Mouse (Mus musculus) heart, embryonic 12.5 days (tissue): ENCODE measurements at regions not wholly inside any gene's neighbourhood (a gene's known extent, or its start where the extent isn't known, plus 50 kb on each side); places are given as distances from the start of the nearest gene placed in this dataset.

Experiments
- ATAC-seq: fragments of 200-750 bp; cut with Nextera tagmentation; 2 replicates; pipeline ENCODE4 v1.8.0; 2017; ENCODE audit warnings: moderate TSS enrichment, moderate library complexity; ENCODE audit not compliant: insufficient number of reproducible peaks, low FRiP score
- H3K27ac ChIP-seq: fragments of 300-500 bp; sonication (generic); 2 replicates; pipeline ENCODE4 v1.5.1; 2016; ENCODE audit warnings: mild to moderate bottlenecking, moderate library complexity; ENCODE audit not compliant: poor library complexity, severe bottlenecking
- H3K27me3 ChIP-seq: fragments of 300-500 bp; sonication (generic); replicated peaks from 2 replicates; pipeline ENCODE4 v1.6.1; 2016; ENCODE audit warnings: mild to moderate bottlenecking, moderate library complexity
- H3K36me3 ChIP-seq: fragments of 300-500 bp; sonication (generic); 2 replicates; pipeline ENCODE4 v1.6.1; 2016; ENCODE audit warnings: mild to moderate bottlenecking, moderate library complexity
- H3K4me1 ChIP-seq: fragments of 300-500 bp; sonication (generic); replicated peaks from 2 replicates; pipeline ENCODE4 v1.6.1; 2016; ENCODE audit warnings: mild to moderate bottlenecking
- H3K4me2 ChIP-seq: fragments of 300-500 bp; sonication (generic); 2 replicates; pipeline ENCODE4 v1.6.1; 2016; ENCODE audit warnings: mild to moderate bottlenecking, moderate library complexity
- H3K4me3 ChIP-seq: fragments of 300-500 bp; sonication (generic); 2 replicates; pipeline ENCODE4 v1.5.1; 2016; ENCODE audit warnings: mild to moderate bottlenecking
- H3K9ac ChIP-seq: fragments of 300-500 bp; sonication (generic); 2 replicates; pipeline ENCODE4 v1.6.1; 2016; ENCODE audit warnings: mild to moderate bottlenecking, moderate library complexity
- H3K9me3 ChIP-seq: fragments of 300-500 bp; sonication (generic); replicated peaks from 2 replicates; pipeline ENCODE4 v1.6.1; 2016; ENCODE audit warnings: mild to moderate bottlenecking, moderate library complexity
- WGBS: fragments of 180-500 bp; shearing (Covaris S2); methylation state at CpG from one replicate; pipeline ENCODE4 v1.1.7; 2016; 5-methylcytosine and 5-hydroxymethylcytosine counted together

DNA sequence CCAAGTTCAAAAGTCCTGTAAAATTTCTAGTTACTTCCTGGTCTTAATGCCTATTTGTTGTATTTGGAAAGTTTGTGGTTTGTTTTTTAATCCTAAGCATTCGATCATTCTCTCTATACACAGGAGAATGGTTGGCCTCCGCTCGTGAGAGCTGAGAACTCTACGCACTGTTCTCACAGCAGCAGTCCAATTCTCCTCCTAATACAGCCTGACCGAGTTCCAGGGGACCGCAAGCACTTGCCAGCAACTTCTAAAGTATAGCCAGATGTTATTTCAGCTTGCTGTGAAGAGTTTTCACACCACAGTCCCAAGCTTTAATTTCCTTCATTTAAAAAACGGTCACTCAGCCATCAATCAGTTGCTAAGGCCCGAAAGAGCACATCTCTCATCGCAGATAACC, 329.3 kb upstream of the Hsf2 start:
- WGBS: 77% methylated on average over 9 of the region's 9 CpGs

DNA sequence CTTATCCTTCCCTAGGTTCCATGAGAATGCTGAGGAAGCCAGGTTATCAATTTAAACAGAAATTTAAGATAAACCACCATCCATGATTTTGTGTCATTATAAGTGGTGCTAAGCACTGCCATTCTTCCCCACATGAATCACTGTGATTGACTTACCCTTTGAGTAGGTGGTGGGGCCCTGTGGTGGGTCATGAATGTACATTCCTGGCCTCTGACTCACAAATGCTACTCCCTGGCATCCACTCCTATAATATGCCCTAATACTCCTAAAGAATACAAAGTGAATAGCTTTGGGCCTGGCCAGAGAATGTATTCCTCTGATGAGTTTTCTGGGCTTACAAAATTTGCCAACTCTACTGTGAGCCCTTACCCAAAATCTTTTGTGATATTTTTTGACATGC, 325.6 kb upstream of the Hsf2 start:
- Histone ChIP-seq H3K27me3 (no peaks in the 10 kb centered on the region), H3K4me3 (no peak overlapping the region), H3K9me3 (no peaks in the 10 kb centered on the region), H3K9ac (no peak overlapping the region), H3K4me1 (no peaks in the 10 kb centered on the region), H3K36me3 (no peaks in the 10 kb centered on the region), H3K4me2 (no peak overlapping the region), H3K27ac (no peak overlapping the region; the same call in 1 of the 2 replicates)
- no peak for ATAC-seq

More for the DNA sequence above, 329.3 kb upstream of the Hsf2 start:
- Histone ChIP-seq H3K4me2 (no peak overlapping the region), H3K27ac (no peak overlapping the region), H3K4me3 (no peak overlapping the region), H3K4me1 (no peaks in the 10 kb centered on the region), H3K9ac (no peak overlapping the region), H3K36me3 (no peaks in the 10 kb centered on the region), H3K9me3 (no peaks in the 10 kb centered on the region), H3K27me3 (no peaks in the 10 kb centered on the region)
- no peak for ATAC-seq

DNA sequence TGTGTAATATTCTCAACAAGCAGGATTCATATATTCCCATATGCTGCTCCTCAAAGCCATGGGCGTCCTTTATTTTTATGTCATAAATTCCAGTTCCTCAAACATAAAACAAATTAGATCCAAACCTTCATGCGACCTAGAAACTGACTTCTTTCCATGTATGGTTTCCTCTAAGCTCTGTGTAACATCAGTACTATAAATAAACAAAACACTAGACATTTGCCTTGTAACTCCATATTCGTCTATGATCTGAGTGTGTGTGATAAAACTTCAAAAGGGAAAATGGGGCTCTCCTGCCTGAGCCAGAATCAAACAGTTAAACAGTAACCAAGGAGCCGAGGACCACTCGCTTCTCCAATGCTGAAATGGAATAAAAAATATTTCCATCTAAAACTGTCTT, 322.8 kb upstream of the Hsf2 start:
- ATAC-seq: no peak
- Histone ChIP-seq H3K36me3 (no peaks in the 10 kb centered on the region), H3K9ac (no peak overlapping the region), H3K9me3 (no peaks in the 10 kb centered on the region), H3K4me3 (no peak overlapping the region), H3K4me2 (no peak overlapping the region), H3K4me1 (no peaks in the 10 kb centered on the region), H3K27me3 (no peaks in the 10 kb centered on the region), H3K27ac (no peak overlapping the region; the same call in 1 of the 2 replicates)
- 61% methylated on average over 5 of the region's 5 CpGs for whole genome bisulfite sequencing

DNA sequence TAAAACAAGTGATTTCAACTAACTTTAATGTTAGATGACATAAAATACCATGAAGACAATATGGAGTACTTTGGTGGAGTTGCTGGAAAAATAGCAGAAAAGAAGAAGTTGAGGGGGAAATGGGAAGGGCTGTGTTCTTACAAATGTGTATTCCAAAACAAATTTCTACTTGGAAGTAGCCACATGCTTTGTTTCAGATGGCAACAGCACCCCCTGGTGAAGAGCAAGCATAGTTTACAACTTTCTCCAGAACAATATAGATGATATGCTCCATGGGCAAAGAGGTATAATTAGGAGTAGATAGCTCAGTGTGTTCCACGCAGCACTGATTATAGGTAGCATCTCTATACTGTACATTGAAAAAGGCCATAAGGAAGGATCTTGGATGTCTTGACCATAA, 302.6 kb upstream of the Hsf2 start:
- no peaks in the 10 kb centered on the region for H3K4me1 ChIP-seq
- ATAC-seq: no peak
- no peak overlapping the region for H3K4me3 ChIP-seq
- 59% methylated on average over 1 of the region's 1 CpGs for WGBS
- H3K9me3 ChIP-seq: 0 out of 2 replicates have a peak, but pooled peaks cover 2% of the 10 kb centered on the region
- H3K27me3 ChIP-seq: no peaks in the 10 kb centered on the region
- H3K9ac ChIP-seq: no peak overlapping the region
- H3K4me2 ChIP-seq: no peak overlapping the region
- no peaks in the 10 kb centered on the region for H3K36me3 ChIP-seq
- H3K27ac ChIP-seq: no peak overlapping the region

DNA sequence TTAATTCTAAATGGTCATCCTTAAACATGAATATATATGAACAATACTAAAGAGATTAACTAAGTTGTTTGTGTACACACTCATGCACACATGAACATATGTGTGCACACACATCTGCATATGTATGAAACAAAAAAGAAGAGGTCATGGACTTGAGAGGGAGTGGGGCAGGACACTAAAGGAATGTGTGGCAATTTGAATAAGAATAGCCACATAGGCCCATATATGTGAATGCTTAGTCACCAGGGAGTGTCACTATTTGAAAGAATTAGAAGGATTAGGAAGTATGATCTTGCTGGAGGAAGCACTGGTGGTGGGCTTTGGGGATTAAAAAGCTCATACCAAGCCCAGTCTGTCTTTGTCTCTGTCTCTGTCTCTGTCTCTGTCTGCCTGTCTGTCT, 275.5 kb upstream of the Hsf2 start:
- Histone ChIP-seq H3K9ac (no peak overlapping the region), H3K4me2 (no peak overlapping the region), H3K4me1 (no peaks in the 10 kb centered on the region), H3K27me3 (no peaks in the 10 kb centered on the region), H3K9me3 (no peaks in the 10 kb centered on the region), H3K27ac (no peak overlapping the region), H3K4me3 (no peak overlapping the region), H3K36me3 (no peaks in the 10 kb centered on the region)
- ATAC-seq: no peak

DNA sequence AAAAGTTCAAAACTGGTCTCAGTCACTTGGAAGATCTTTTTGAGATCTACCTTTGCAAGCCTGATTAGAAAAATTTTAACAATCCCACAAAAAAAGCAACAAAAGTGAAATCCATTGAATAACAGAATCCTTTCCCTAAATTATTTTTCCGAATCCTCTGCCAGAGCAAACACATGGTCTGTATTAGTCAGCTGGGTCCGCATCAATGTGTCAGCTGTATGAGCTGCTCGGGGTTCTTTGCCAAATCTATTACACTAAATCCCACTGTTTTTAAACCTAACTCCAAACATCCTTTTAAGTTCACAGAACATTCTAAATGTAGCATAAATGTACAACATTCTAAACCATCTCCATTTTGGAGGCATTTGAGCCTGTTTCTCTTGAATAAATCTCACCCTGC, 255.1 kb upstream of the Hsf2 start:
- Histone ChIP-seq H3K4me1 (no peaks in the 10 kb centered on the region), H3K9ac (no peak overlapping the region), H3K4me3 (no peak overlapping the region), H3K4me2 (no peak overlapping the region), H3K27ac (no peak overlapping the region), H3K36me3 (no peaks in the 10 kb centered on the region), H3K27me3 (no peaks in the 10 kb centered on the region), H3K9me3 (no peaks in the 10 kb centered on the region)
- 71% methylated on average over 3 of the region's 3 CpGs for WGBS
- no peak for ATAC-seq

DNA sequence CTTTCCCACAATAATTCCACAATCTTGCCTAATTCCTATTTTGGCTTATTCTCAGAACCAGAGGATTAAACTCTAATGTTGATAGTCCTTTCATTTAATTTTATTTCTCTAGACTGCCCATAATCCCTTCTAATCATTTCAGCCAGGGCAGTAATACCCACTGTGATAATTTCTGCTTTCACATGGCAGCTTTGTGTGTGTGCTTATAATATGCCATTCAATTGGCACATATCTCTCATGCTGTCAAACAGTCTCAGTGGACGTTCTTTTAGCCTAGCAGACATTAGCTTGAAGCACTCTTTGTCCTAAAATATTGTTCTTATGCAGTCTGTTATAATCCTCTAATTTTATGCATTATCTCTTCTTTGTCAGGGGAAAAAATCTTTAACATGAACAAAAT, 205.0 kb upstream of the Hsf2 start:
- no peaks in the 10 kb centered on the region for H3K4me1 ChIP-seq
- no peak overlapping the region for H3K4me3 ChIP-seq
- H3K9me3 ChIP-seq: no peaks in the 10 kb centered on the region
- H3K27ac ChIP-seq: no peak overlapping the region
- H3K36me3 ChIP-seq: no peaks in the 10 kb centered on the region
- no peaks in the 10 kb centered on the region for H3K27me3 ChIP-seq
- no peak for ATAC-seq
- WGBS: 37% methylated on average over 1 of the region's 1 CpGs
- H3K9ac ChIP-seq: no peak overlapping the region
- no peak overlapping the region for H3K4me2 ChIP-seq

DNA sequence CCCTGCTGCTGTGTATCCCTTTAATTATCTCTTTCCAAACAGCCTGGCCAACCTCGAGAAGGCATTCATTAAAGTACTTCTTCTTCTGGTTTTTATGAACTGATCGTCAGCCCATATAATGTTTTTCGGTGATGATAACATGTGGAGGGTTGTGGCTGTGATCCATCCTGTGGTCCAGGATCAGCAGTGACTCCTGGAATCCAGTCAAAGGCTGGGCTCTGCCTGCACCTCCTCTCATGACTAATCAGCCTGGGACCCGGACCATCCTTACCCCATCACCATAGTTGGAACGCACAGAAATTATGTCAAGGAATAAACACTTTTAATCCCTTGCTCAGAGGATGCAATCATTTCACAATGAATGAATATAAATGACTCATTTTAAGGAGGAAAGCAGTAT, 203.3 kb upstream of the Hsf2 start:
- no peak overlapping the region for H3K27ac ChIP-seq
- no peaks in the 10 kb centered on the region for H3K36me3 ChIP-seq
- H3K9ac ChIP-seq: no peak overlapping the region
- H3K4me2 ChIP-seq: no peak overlapping the region
- no peak overlapping the region for H3K4me3 ChIP-seq
- H3K9me3 ChIP-seq: no peaks in the 10 kb centered on the region
- WGBS: 75% methylated on average over 5 of the region's 5 CpGs
- ATAC-seq: no peak
- no peaks in the 10 kb centered on the region for H3K4me1 ChIP-seq
- no peaks in the 10 kb centered on the region for H3K27me3 ChIP-seq

DNA sequence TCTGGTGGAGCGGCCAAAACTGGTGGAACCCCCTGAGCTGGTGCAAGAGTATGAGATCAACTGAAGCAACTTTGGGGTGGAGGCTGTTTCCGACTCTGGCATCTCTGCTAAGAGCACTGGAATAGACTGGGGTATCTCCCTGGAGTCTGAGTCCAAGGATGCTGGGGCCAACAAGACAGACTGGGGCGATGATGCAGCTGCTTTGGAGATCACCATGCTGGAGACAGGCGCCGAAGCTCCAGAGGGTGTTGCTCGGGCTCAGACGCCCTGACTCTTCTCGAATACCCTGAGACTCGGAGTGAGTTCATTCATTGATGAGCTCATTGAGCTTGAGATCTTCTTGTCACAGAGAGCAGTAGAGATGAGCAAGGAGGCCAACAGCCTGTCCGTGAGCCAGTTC, 194.6 kb upstream of the Hsf2 start:
- no peaks in the 10 kb centered on the region for H3K9me3 ChIP-seq
- H3K4me1 ChIP-seq: no peaks in the 10 kb centered on the region
- 87% methylated on average over 10 of the region's 10 CpGs for WGBS
- no peaks in the 10 kb centered on the region for H3K27me3 ChIP-seq
- ATAC-seq: no peak
- H3K4me3 ChIP-seq: no peak overlapping the region
- no peaks in the 10 kb centered on the region for H3K36me3 ChIP-seq
- H3K27ac ChIP-seq: no peak overlapping the region
- no peak overlapping the region for H3K4me2 ChIP-seq
- H3K9ac ChIP-seq: no peak overlapping the region

DNA sequence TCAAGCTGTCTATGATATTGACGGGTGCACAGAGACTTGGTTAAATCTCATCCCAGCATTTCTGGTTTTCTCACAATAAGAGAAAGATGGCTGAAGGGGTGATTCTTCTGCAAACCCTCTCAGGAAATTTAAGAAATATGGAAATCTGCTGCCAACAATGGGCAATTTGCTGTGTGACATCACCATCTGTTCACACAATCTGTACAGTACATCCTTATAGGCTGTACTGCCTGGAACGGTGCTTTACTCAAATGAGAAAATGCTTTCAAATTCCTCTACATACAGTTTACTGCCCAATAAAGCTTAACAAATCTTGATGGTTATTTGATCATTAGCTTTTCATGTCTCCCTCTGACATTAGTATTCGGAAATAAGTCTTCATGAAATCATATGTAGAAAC, 172.4 kb upstream of the Hsf2 start:
- 76% methylated on average over 3 of the region's 3 CpGs for WGBS
- H3K9ac ChIP-seq: no peak overlapping the region
- no peak overlapping the region for H3K4me3 ChIP-seq

DNA sequence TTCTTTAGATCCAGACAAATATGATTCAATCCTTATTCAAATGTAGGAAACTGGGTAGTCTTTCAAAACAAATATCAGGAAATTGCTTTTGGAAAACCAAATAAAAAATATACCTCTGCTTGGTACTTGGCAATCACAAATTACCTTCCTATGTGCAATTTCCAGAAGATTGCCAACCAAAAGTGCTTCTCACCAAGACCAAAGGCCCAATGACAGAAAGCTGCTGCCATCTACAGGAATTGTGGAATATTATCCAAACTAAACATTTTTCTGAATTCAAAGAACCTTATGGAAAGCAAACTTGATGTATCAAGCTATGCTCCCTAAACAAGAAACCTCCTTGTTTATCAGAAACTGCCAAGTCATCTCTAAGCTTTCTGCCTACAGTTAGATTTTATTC, 169.1 kb upstream of the Hsf2 start:
- no peaks in the 10 kb centered on the region for H3K4me1 ChIP-seq

More for the DNA sequence above, 172.4 kb upstream of the Hsf2 start:
- ATAC-seq: no peak
- H3K36me3 ChIP-seq: no peaks in the 10 kb centered on the region
- no peaks in the 10 kb centered on the region for H3K9me3 ChIP-seq
- no peaks in the 10 kb centered on the region for H3K27me3 ChIP-seq
- no peak overlapping the region for H3K27ac ChIP-seq
- H3K4me1 ChIP-seq: no peaks in the 10 kb centered on the region
- no peak overlapping the region for H3K4me2 ChIP-seq

DNA sequence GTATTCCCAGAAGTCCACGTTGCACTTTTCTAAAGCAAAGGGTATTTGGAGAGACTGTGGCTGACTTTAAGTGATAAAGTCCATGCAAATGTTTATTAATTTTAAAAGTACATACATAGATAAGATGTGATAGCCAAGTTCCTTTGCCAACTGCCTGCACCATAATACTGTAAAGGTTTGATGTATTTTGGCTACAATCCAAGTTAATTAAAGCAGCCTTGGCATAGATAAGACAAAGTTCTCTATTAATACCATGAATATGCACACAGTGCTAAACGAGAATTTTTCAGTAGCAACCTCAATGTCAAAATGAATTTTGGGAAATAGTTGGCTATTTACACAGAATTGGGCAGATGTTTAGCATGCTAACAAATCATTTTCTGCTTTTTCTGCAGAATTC, 167.0 kb upstream of the Hsf2 start:
- no peaks in the 10 kb centered on the region for H3K4me1 ChIP-seq
- H3K9me3 ChIP-seq: no peaks in the 10 kb centered on the region
- no peak for ATAC-seq
- H3K36me3 ChIP-seq: no peaks in the 10 kb centered on the region
- H3K9ac ChIP-seq: no peak overlapping the region
- H3K27me3 ChIP-seq: no peaks in the 10 kb centered on the region
- H3K4me2 ChIP-seq: no peak overlapping the region
- WGBS: 50% methylated on average over 2 of the region's 2 CpGs
- H3K27ac ChIP-seq: no peak overlapping the region
- H3K4me3 ChIP-seq: no peak overlapping the region

More for the DNA sequence above, 169.1 kb upstream of the Hsf2 start:
- no peak overlapping the region for H3K4me3 ChIP-seq
- H3K27me3 ChIP-seq: no peaks in the 10 kb centered on the region
- H3K36me3 ChIP-seq: no peaks in the 10 kb centered on the region
- H3K9ac ChIP-seq: no peak overlapping the region
- no peak overlapping the region for H3K4me2 ChIP-seq
- H3K27ac ChIP-seq: no peak overlapping the region
- no peak for ATAC-seq
- H3K9me3 ChIP-seq: no peaks in the 10 kb centered on the region
